Mouse (Mus musculus) intestine, postnatal 0 days (tissue): Measurements from ENCODE around the gene Platr17. TPM values are rescaled to one million over a fixed set of nuclear protein-coding genes. Genes with fewer than 3 reads are reported as not detected.
"Not testable (repeated sequence)": the region's sequence is repeated elsewhere in the genome, so short reads cannot be mapped to it uniquely, and the experiment has no call there.

Source experiments
- ATAC-seq: fragments of 200-750 bp; cut with Nextera tagmentation; 2 replicates; pipeline ENCODE4 v1.8.0; 2017; ENCODE audit warnings: mild to moderate bottlenecking, moderate TSS enrichment, moderate library complexity
- H3K27ac ChIP-seq: fragments of 300-500 bp; sonication (generic); 2 replicates; pipeline ENCODE4 v1.5.1; 2014; ENCODE audit warnings: mild to moderate bottlenecking, low read depth, low read length, moderate library complexity
- H3K27me3 ChIP-seq: fragments of 300-500 bp; sonication (generic); replicated peaks from 2 replicates; pipeline ENCODE4 v1.6.1; 2014; ENCODE audit warnings: low read length, mixed read lengths; ENCODE audit not compliant: control insufficient read depth, insufficient read depth
- H3K36me3 ChIP-seq: fragments of 300-500 bp; sonication (generic); 2 replicates; pipeline ENCODE4 v1.6.1; 2014; ENCODE audit warnings: mild to moderate bottlenecking, moderate library complexity; ENCODE audit not compliant: control insufficient read depth, insufficient read depth
- H3K4me1 ChIP-seq: fragments of 300-500 bp; sonication (generic); replicated peaks from 2 replicates; pipeline ENCODE4 v1.6.1; 2014; ENCODE audit warnings: antibody characterized with exemption, low read length, mixed read lengths; ENCODE audit not compliant: control insufficient read depth, insufficient read depth
- H3K4me2 ChIP-seq: fragments of 300-500 bp; sonication (generic); replicated peaks from 2 replicates; pipeline ENCODE4 v1.6.1; 2014; ENCODE audit warnings: low read depth, mild to moderate bottlenecking, moderate library complexity
- H3K4me3 ChIP-seq: fragments of 300-500 bp; sonication (generic); 2 replicates; pipeline ENCODE4 v1.5.1; 2014; ENCODE audit warnings: low read depth, low read length
- H3K9ac ChIP-seq: fragments of 300-500 bp; sonication (generic); 2 replicates; pipeline ENCODE4 v1.6.1; 2014; ENCODE audit warnings: mild to moderate bottlenecking, low read depth, low read length
- H3K9me3 ChIP-seq: fragments of 300-500 bp; sonication (generic); 2 replicates; pipeline ENCODE4 v1.6.1; 2016; ENCODE audit warnings: mixed run types; ENCODE audit not compliant: control insufficient read depth
- CTCF ChIP-seq: sonication (generic); IDR thresholded peaks from 2 replicates; pipeline ENCODE4 v1.5.1; 2016; ENCODE audit warnings: low read depth, mild to moderate bottlenecking, control low read depth, antibody characterized with exemption, moderate library complexity
- WGBS: fragments of 180-500 bp; shearing (Covaris S2); extraction: QIAGEN DNeasy Blood & Tissue Kit; methylation state at CpG from one replicate; pipeline ENCODE4 v1.1.7; 2014; 5-methylcytosine and 5-hydroxymethylcytosine counted together
- polyA plus RNA-seq: library from polyadenylated mRNA; unstranded; fragments of >200 nt; fragmentation: Nextera tagmentation; extraction: Ambion mirVana; gene quantifications from 2 replicates; pipeline ENCODE4 v1.2.1, GENCODE M21; 2015

Gene Platr17
- polyA plus RNA-seq, 1 experiment from 2014 or later: 0.25 TPM

GRCm38 (mm10) chr17:33897114-33897794 lies 7.7 kb upstream of the Platr17 start:
- Histone ChIP-seq H3K27ac (no peak overlapping the region), H3K36me3 (no peaks in the 10 kb centered on the region), H3K27me3 (no peaks in the 10 kb centered on the region), H3K4me1 (no peaks in the 10 kb centered on the region), H3K4me3 (no peak overlapping the region), H3K9me3 (no peaks in the 10 kb centered on the region), H3K9ac (no peak overlapping the region), H3K4me2 (no peak overlapping the region)
- 27% methylated on average over 6 of the region's 6 CpGs for WGBS
- TF ChIP-seq CTCF: peak; percentile 79
- ATAC-seq: peak; percentile 49; the same call in 1 of the 2 replicates

- not testable (repeated sequence) for H3K9me3 ChIP-seq, H3K4me3 ChIP-seq, H3K27ac ChIP-seq, H3K27me3 ChIP-seq, H3K4me1 ChIP-seq, H3K4me2 ChIP-seq, H3K36me3 ChIP-seq, ATAC-seq, H3K9ac ChIP-seq
- WGBS: 72% methylated on average over 4 of the region's 4 CpGs
Measured at GRCm38 (mm10) chr17:33898193-33898592, 6.7 kb upstream of the Platr17 start.

GRCm38 (mm10) chr17:33899642-33900041 lies 5.3 kb upstream of the Platr17 start:
- Histone ChIP-seq H3K27me3 (no peaks in the 10 kb centered on the region), H3K4me3 (no peak overlapping the region), H3K4me1 (no peaks in the 10 kb centered on the region), H3K4me2 (no peak overlapping the region), H3K27ac (no peak overlapping the region), H3K9me3 (no peaks in the 10 kb centered on the region), H3K36me3 (no peaks in the 10 kb centered on the region), H3K9ac (no peak overlapping the region)
- no peak for ATAC-seq
- TF ChIP-seq CTCF: no peak
- 71% methylated on average over 4 of the region's 4 CpGs for WGBS

GRCm38 (mm10) chr17:33900281-33900988 lies 4.5 kb upstream of the Platr17 start:
- H3K4me1 ChIP-seq: no peaks in the 10 kb centered on the region
- no peaks in the 10 kb centered on the region for H3K36me3 ChIP-seq
- no peak overlapping the region for H3K4me2 ChIP-seq
- no peaks in the 10 kb centered on the region for H3K27me3 ChIP-seq
- no peak for TF ChIP-seq CTCF
- no peaks in the 10 kb centered on the region for H3K9me3 ChIP-seq
- 62% methylated on average over 7 of the region's 7 CpGs for WGBS
- H3K27ac ChIP-seq: no peak overlapping the region
- no peak overlapping the region for H3K4me3 ChIP-seq
- no peak for ATAC-seq
- H3K9ac ChIP-seq: no peak overlapping the region

- no peak overlapping the region for H3K27ac ChIP-seq
- no peak for ATAC-seq
- no peak overlapping the region for H3K4me3 ChIP-seq
- H3K27me3 ChIP-seq: no peaks in the 10 kb centered on the region
- H3K9me3 ChIP-seq: no peaks in the 10 kb centered on the region
- no peak for TF ChIP-seq CTCF
- no peak overlapping the region for H3K4me2 ChIP-seq
- H3K4me1 ChIP-seq: no peaks in the 10 kb centered on the region
- no peaks in the 10 kb centered on the region for H3K36me3 ChIP-seq
- 78% methylated on average over 4 of the region's 4 CpGs for WGBS
- H3K9ac ChIP-seq: no peak overlapping the region
Measured at GRCm38 (mm10) chr17:33900989-33901314, 4.0 kb upstream of the Platr17 start.

- no peak overlapping the region for H3K27ac ChIP-seq
- 55% methylated on average over 4 of the region's 4 CpGs for WGBS
- no peak for ATAC-seq
Measured at GRCm38 (mm10) chr17:33901653-33902052, 3.3 kb upstream of the Platr17 start.

More at GRCm38 (mm10) chr17:33901653-33902052, 3.3 kb upstream of the Platr17 start:
- no peak overlapping the region for H3K4me2 ChIP-seq
- H3K9ac ChIP-seq: no peak overlapping the region
- no peaks in the 10 kb centered on the region for H3K4me1 ChIP-seq
- no peaks in the 10 kb centered on the region for H3K9me3 ChIP-seq
- no peak for TF ChIP-seq CTCF
- no peaks in the 10 kb centered on the region for H3K27me3 ChIP-seq
- no peak overlapping the region for H3K4me3 ChIP-seq
- no peaks in the 10 kb centered on the region for H3K36me3 ChIP-seq
